Mouse (Mus musculus): Measurements from ENCODE around the gene Rab25. TPM values are rescaled to one million over a fixed set of nuclear protein-coding genes. Genes with fewer than 3 reads are reported as not detected.

Gene Rab25
- total and polyA plus RNA-seq, 3 experiments, result 0.96 to 1.9 TPM; not detected in 1

GRCm38 (mm10) chr3:88535005-88535404, 13.1 kb downstream of the Rab25 start:
- no peak overlapping the region for H3K9ac ChIP-seq (ENCODE audit: control insufficient read depth, low read depth, low read length, poor library complexity, severe bottlenecking)
- no peaks in the 10 kb centered on the region for H3K9me3 ChIP-seq (replicated peaks; ENCODE audit: insufficient read depth, low read length)
- H3K27ac ChIP-seq (ENCODE audit: control insufficient read depth, low read depth, low read length), result no peak overlapping the region
- no peak for TF ChIP-seq KAT2A (conservative IDR thresholded peaks at IDR 0.05; ENCODE audit: low read depth, low read length)
- TF ChIP-seq MEF2A (IDR thresholded peaks at IDR 0.05; ENCODE audit: extremely low read depth, insufficient replicate concordance, low read depth, low read length, poor library complexity, severe bottlenecking), result no peak
- no peak for TF ChIP-seq MAFK (IDR thresholded peaks at IDR 0.05; ENCODE audit: borderline replicate concordance, low read depth, low read length)
- TF ChIP-seq TBP (IDR thresholded peaks at IDR 0.05; ENCODE audit: low read depth, low read length), result no peak
- no peak for TF ChIP-seq CTCF (IDR thresholded peaks at IDR 0.05 in 2 of 3, conservative IDR thresholded peaks at IDR 0.05 in 1 of 3; ENCODE audit: control insufficient read depth in 1 of 3, insufficient read depth in 1 of 3, low read depth in 2 of 3, low read length in 3 of 3, poor library complexity in 1 of 3, severe bottlenecking in 1 of 3)
- TF ChIP-seq NRF1 (IDR thresholded peaks at IDR 0.05; ENCODE audit: insufficient read depth, low read depth, low read length, poor library complexity, severe bottlenecking), result no peak
- no peak for TF ChIP-seq ZKSCAN1 (IDR thresholded peaks at IDR 0.05; ENCODE audit: low read depth, low read length)
- no peak for TF ChIP-seq POLR2AphosphoS5 (IDR thresholded peaks at IDR 0.05; ENCODE audit: borderline replicate concordance, low read depth, low read length)
- TF ChIP-seq UBTF (IDR thresholded peaks at IDR 0.05; ENCODE audit: borderline replicate concordance, insufficient read depth, low read depth, low read length), result no peak
- TF ChIP-seq NELFE (IDR thresholded peaks at IDR 0.05; ENCODE audit: low read depth, low read length), result no peak
- no peak for TF ChIP-seq CHD2 (IDR thresholded peaks at IDR 0.05; ENCODE audit: low read length)
- TF ChIP-seq ELF1 (IDR thresholded peaks at IDR 0.05; ENCODE audit: low read depth, low read length), result no peak
- no peaks in the 10 kb centered on the region for H3K27me3 ChIP-seq (ENCODE audit: control insufficient read depth in 1 of 2, insufficient read depth in 2 of 2, low read length in 2 of 2)
- H3K79me2 ChIP-seq (ENCODE audit: control insufficient read depth, insufficient read depth, low read length, poor library complexity), result peaks cover 12% of the 10 kb centered on the region
- peaks cover 0 to 13% of the 10 kb centered on the region in 2 experiments; a peak in 2 of 4 replicates for H3K36me3 ChIP-seq (ENCODE audit: control insufficient read depth in 1 of 2, insufficient read depth in 2 of 2, low read length in 2 of 2)
- no peak overlapping the region for H3K4me3 ChIP-seq (ENCODE audit: control insufficient read depth in 1 of 2, insufficient read depth in 1 of 2, low read depth in 2 of 2, low read length in 2 of 2)
- peaks cover 9 to 14% of the 10 kb centered on the region in 2 experiments for H3K4me1 ChIP-seq (ENCODE audit: control insufficient read depth in 1 of 2, insufficient read depth in 2 of 2, low read length in 2 of 2)
- DNase-seq (ENCODE audit: low read depth, low spot score), result no peak

DNA sequence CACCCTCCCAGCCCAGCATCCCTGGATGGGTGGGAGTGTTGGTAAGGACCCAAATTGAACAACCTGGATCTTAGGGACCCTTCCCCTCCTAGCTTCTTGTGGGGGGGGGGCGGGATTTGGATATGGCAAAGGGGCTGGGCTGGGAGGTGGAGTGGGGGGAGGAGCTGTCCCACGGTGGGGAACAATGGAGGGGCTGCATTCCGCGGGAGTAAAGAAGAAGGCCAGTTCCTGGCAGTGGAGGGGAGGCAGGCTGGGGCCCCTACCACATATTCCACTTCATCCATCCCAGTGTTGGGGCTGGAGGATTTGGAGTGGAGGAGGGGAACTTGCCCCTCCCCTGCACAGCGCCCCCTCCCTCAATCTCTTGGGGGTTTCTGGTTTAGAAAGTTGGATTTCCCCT, 14.4 kb downstream of the Rab25 start:
- Histone ChIP-seq H3K36me3 (ENCODE audit: control insufficient read depth in 1 of 2, insufficient read depth in 2 of 2, low read length in 2 of 2) (peaks cover 0 to 13% of the 10 kb centered on the region in 2 experiments; a peak in 2 of 4 replicates), H3K9ac (ENCODE audit: control insufficient read depth, low read depth, low read length, poor library complexity, severe bottlenecking) (no peak overlapping the region), H3K9me3 (replicated peaks; ENCODE audit: insufficient read depth, low read length) (no peaks in the 10 kb centered on the region), H3K79me2 (ENCODE audit: control insufficient read depth, insufficient read depth, low read length, poor library complexity) (peaks cover 12% of the 10 kb centered on the region), H3K4me1 (ENCODE audit: control insufficient read depth in 1 of 2, insufficient read depth in 2 of 2, low read length in 2 of 2) (peaks cover 9 to 20% of the 10 kb centered on the region in 2 experiments), H3K4me3 (ENCODE audit: control insufficient read depth in 1 of 2, insufficient read depth in 1 of 2, low read depth in 2 of 2, low read length in 2 of 2) (no peak overlapping the region), H3K27me3 (ENCODE audit: control insufficient read depth in 1 of 2, insufficient read depth in 2 of 2, low read length in 2 of 2) (no peaks in the 10 kb centered on the region), H3K27ac (ENCODE audit: control insufficient read depth, low read depth, low read length) (no peak overlapping the region)
- DNase-seq (ENCODE audit: low read depth, low spot score), result no peak
- TF ChIP-seq KAT2A (conservative IDR thresholded peaks at IDR 0.05; ENCODE audit: low read depth, low read length), result no peak
- no peak for TF ChIP-seq ZNF384 (IDR thresholded peaks at IDR 0.05; ENCODE audit: low read depth, low read length)
- TF ChIP-seq USF2 (IDR thresholded peaks at IDR 0.05; ENCODE audit: borderline replicate concordance in 1 of 2, insufficient read depth in 1 of 2, low read depth in 1 of 2, low read length in 2 of 2), result no peak
- TF ChIP-seq ZMIZ1 (IDR thresholded peaks at IDR 0.05; ENCODE audit: low read depth, low read length), result no peak
- no peak for TF ChIP-seq HCFC1 (IDR thresholded peaks at IDR 0.05; ENCODE audit: low read depth, low read length)
- TF ChIP-seq UBTF (IDR thresholded peaks at IDR 0.05; ENCODE audit: borderline replicate concordance, insufficient read depth, low read depth, low read length), result no peak
- no peak for TF ChIP-seq TCF12 (IDR thresholded peaks at IDR 0.05; ENCODE audit: low read depth, low read length)
- TF ChIP-seq CHD1 (IDR thresholded peaks at IDR 0.05; ENCODE audit: low read depth, low read length), result no peak
- no peak for TF ChIP-seq MXI1 (IDR thresholded peaks at IDR 0.05; ENCODE audit: low read depth, low read length)
- no peak for TF ChIP-seq RCOR1 (IDR thresholded peaks at IDR 0.05; ENCODE audit: low read depth, low read length)
- TF ChIP-seq JUND (IDR thresholded peaks at IDR 0.05; ENCODE audit: low read depth, low read length), result no peak
- no peak for TF ChIP-seq E2F4 (IDR thresholded peaks at IDR 0.05; ENCODE audit: borderline replicate concordance, low read depth, low read length)
- no peak for TF ChIP-seq ELF1 (IDR thresholded peaks at IDR 0.05; ENCODE audit: low read depth, low read length)
- no peak for TF ChIP-seq NELFE (IDR thresholded peaks at IDR 0.05; ENCODE audit: low read depth, low read length)
- no peak for TF ChIP-seq GABPA (IDR thresholded peaks at IDR 0.05; ENCODE audit: low read depth, low read length)
- TF ChIP-seq TAL1 (IDR thresholded peaks at IDR 0.05; ENCODE audit: low read length), result no peak
- no peak for TF ChIP-seq CHD2 (IDR thresholded peaks at IDR 0.05; ENCODE audit: low read length)
